Mouse (Mus musculus) frontal cortex, postnatal 36 days (tissue): ENCODE results near the gene Gm20388.
A peak's percentile ranks its signal among the peaks of the same experiment; 100 is the strongest.

ENCODE experiments used
- DNase-seq, 2 experiments: peaks; one replicate each; pipeline ENCODE4 v3.0.0; 2022; ENCODE audit warnings: low spot score in 2 of 2

Gm20388 gene

GRCm38 (mm10) chr8:120042542-120043312, 132.1 kb downstream of the Gm20388 start:
- no peak for DNase-seq

DNA sequence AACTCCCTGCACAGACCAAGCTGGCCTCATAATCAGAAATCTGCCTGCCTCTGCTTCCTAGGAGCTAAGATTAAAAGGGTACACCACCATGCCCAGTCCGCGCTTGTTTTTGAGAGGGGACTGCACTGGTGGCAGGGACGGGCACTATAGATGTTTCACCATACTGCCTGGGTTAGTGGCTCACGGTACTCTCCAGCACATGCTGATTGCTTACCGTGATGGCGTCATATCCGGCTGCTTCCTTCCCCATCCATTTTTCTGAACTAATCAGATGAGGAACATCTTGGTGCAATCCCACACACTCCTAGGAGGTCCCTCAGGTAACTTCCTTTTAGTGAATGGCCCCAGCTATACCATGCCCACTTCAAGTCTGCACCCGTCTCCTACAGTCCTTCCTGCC, 134.3 kb downstream of the Gm20388 start:
- DNase-seq: no peak

- DNase-seq: no peak
These were observed 134.8 kb downstream of the Gm20388 start for GRCm38 (mm10) chr8:120045471-120045870.

GRCm38 (mm10) chr8:120046258-120047020, 135.8 kb downstream of the Gm20388 start:
- peak; percentile 80 to 90 for DNase-seq

- DNase-seq: no peak
These were observed 139.3 kb downstream of the Gm20388 start for GRCm38 (mm10) chr8:120049949-120050348.

- DNase-seq: no peak
These were observed 139.7 kb downstream of the Gm20388 start for GRCm38 (mm10) chr8:120050376-120050775.

- no peak for DNase-seq
These were observed 140.4 kb downstream of the Gm20388 start for GRCm38 (mm10) chr8:120051006-120051405.

DNA sequence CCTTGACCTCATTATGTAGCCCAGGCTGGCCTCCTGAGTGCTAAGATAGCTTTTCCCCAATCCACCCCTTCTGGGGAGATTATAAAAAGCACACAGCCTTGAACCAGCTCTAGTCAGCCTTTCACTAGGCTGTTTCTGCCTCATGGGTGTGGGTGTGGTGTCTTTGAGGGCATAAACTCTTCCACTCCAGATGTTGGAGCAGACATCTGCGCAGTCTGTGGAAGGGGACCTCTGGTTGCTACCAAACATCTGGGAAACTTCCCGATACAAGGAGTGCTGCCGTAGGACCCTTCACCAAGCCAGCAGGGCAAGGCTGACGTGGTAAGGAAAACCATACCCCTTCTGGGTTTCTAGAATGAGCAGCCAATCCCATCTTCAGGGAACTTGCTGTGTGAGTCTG, 141.3 kb downstream of the Gm20388 start:
- DNase-seq: no peak

GRCm38 (mm10) chr8:120052318-120052717, 141.7 kb downstream of the Gm20388 start:
- no peak for DNase-seq

GRCm38 (mm10) chr8:120054833-120055232, 144.2 kb downstream of the Gm20388 start:
- no peak for DNase-seq

GRCm38 (mm10) chr8:120057078-120057477, 146.4 kb downstream of the Gm20388 start:
- no peak for DNase-seq

GRCm38 (mm10) chr8:120062742-120063141, 152.1 kb downstream of the Gm20388 start:
- no peak for DNase-seq

DNA sequence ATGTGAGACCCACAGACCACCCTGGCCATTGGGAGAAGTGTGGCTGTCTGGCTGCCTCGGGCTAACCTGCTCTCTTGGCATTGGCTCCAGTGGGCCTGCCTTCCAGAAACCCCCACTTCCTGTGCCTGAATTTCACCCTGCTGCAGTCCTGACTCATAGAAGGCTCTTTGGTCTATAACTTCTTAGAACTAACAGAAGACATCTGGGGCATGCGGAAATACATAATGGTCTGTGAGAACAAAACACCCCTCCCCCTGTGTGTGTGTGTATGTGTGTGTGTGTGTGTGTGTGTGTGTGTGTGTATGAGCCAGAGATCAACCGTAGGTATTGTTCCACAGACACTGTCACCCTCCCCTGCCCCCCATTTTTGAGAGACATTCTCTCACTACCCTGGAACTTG, 152.7 kb downstream of the Gm20388 start:
- no peak for DNase-seq

DNA sequence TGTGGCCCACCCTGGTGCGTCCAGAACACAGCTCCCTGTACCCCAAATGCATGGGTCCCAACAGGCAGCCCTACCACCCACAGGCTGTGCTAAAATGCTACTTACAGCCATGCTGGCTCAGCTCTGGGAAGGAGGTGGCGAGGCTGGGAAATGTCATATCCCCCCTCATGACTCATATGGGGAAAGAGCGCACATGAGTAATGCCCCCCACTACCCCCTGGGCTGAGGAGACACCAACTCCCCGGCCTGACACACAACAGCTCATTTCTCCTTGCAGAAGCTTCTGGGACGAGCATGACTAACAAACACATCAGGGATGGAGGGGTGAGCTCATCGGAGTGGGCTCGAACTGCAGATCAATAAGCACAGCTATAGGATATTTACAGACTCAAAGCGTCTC, 155.0 kb downstream of the Gm20388 start:
- no peak for DNase-seq

DNA sequence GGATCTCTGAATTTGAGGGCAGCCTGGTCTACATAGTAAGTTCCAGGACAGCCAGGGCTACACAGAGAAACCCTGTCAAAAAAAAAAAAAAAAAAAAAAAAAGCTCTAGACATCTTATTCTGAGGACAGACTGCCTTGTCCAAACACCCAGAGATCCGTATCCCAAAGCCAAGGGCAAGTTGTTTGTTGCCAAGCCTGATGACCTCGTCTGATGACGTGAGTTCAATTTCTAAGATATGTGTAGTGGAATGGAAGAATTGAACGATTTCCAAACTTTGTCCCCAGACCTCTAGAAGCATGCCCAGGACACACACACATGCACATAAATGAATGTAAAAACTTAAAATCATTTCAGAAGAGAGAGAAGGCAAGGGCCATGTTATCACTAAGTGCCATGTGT, 155.6 kb downstream of the Gm20388 start:
- no peak for DNase-seq

- DNase-seq: no peak
These were observed 157.5 kb downstream of the Gm20388 start for GRCm38 (mm10) chr8:120067936-120068668.

DNA sequence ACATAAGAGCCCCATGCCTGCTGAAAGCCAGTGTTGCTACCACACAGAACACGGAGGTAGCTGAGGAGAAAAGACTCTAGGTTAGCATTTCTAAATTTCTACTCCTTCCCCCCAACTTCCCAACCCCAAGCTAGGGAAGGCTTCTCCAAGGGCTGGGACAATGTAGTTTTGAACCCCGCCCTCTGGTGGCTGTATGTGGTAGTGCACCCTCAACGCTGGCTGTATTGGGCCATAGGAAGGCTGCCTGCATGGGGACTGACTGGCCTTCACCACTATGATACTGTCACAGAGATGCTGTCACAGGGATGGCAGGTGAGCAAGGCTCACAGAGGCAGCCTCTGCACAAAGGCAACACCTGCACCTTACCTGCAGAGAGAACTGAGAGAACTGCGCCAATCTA, 161.0 kb downstream of the Gm20388 start:
- DNase-seq: peak; percentile 82

DNA sequence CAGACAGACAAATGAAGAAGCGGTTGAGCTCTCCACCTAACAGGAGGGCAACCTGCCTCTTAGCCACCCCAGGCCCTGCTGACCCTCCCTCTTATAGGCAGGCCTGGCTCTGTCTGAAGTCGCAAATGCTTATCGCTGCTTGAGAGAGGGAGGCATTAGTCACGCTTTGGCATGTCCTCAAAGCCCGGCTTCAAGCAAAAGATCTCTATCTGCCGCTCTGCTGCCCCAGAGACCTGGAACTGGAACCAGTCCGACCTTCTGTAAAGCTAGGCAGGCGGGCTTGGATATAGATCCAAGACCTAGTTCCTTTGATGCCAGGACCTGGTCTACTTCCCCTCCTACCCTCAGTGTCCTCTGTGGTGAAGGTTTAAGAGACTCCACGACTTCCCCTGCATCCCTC, 161.6 kb downstream of the Gm20388 start:
- DNase-seq: no peak

GRCm38 (mm10) chr8:120072827-120073226, 162.2 kb downstream of the Gm20388 start:
- no peak for DNase-seq

DNA sequence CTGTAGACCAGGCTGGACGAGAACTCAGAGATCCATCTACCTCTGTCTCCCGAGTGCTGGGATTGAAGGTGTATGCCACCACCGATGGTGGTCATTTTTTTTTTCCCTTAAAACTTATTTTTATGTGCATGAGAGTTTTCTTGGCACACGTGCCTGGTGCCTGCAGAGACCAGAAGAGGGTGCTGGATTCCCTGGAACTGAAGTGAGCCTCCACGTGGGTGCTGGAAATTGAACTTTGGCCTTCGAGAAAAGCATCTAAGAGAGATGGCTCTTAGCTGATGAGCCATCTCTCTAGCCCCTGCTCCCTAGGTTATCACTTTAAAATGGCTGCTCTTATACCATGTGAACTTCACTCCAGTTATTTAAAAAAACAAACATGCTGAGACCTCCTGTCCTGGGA, 163.9 kb downstream of the Gm20388 start:
- no peak for DNase-seq

DNA sequence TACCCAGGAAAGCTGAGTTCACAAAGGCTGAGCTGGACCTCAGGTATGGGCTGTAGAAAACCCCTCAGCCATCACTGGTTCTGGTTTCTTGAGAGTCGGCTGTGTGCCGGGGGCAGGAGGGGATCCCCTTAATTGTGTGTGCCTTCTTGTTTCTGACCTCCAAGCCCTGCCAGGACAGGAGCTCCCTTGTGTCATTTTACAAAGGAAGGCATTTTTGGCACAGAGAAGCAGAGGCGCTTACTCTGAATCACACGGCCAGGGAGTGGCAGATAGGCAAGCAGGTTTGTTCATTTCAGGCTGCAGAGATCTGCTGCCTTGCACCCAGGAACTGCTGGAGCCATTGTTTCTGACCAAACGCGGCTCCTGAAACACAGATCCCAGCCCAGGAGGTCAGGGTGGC, 164.7 kb downstream of the Gm20388 start:
- no peak for DNase-seq

GRCm38 (mm10) chr8:120078080-120078479, 167.4 kb downstream of the Gm20388 start:
- peak; percentile 74 to 77 for DNase-seq
